Mouse (Mus musculus): Measurements from ENCODE around the gene Rhoh.

The Rhoh gene

DNA sequence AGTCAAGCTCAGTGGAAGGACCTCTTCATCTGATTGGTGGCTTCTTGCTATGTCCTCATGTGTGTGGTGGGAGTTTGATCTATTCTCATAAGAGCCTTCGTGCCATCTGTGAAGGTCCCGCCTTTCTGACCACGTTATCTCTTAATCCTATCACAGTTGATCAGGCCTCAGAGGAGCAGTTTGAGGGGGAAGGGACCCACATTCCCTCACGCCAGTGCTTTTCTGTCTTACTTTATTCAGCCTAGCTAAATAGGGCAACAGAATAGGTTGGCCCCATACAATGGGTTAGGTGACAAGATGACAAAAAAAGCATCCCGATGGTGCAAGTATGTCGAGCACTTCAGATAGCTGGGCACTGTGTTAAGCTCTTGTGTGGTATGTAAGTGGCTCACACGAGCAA is 34.8 kb downstream of the Rhoh start:
- no peak for DNase-seq (ENCODE audit: low read depth)

GRCm38 (mm10) chr5:65897731-65898130 is 36.7 kb downstream of the Rhoh start:
- no peak for DNase-seq (ENCODE audit: low read depth)

DNA sequence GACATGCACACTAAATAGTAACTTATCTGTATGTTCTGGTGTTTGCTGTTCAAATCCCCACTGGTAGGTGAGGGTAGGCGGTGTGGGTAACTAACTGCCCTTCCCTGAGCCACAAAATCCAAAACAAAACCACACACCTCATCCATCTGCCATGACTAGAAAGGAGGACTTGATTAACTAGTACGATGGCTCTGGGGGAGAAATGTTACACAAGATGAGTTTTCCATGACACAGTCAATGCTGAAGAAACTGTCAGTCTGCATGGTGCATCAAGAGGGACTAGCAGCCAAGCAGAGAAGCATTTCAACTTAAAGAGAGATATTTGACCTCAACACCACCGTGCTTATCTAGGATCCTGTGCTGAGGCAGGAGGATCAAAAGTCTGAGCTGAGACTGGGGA is 37.7 kb downstream of the Rhoh start:
- no peak for DNase-seq (ENCODE audit: low read depth)

- no peak for DNase-seq (ENCODE audit: low read depth)
Measured at GRCm38 (mm10) chr5:65900113-65900512, 39.1 kb downstream of the Rhoh start.

GRCm38 (mm10) chr5:65900862-65901265 is 39.9 kb downstream of the Rhoh start:
- DNase-seq (ENCODE audit: low read depth), result no peak

DNA sequence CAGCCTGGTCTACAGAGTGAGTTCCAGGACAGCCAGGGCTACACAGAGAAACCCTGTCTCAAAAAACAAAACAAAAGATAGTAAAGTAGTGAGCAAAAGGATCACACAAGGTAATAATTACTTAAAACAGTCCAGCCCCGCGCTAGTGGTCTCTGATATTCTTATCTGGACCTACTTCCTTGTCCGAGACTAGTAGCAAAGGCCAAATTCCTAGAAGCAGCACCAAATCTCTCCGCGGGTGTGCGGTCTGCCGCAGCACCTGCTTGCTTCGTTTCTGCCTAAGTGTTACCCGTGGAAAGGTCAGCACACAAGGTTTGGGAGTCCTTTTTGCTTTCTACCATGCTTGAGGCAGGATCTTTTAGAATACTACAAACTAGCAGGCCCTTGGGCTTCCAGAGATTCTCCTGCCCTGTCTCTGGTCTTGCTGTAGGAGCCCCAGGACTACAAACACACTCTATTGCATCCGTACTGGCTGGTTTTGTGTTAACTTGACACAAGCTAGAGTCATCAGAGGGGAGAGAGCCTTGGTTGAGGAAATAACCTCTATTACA is 40.9 kb downstream of the Rhoh start:
- DNase-seq (ENCODE audit: low read depth), result no peak

- DNase-seq (ENCODE audit: low read depth), result no peak
Measured at GRCm38 (mm10) chr5:65902811-65903210, 41.8 kb downstream of the Rhoh start.

GRCm38 (mm10) chr5:65904476-65904875 is 43.5 kb downstream of the Rhoh start:
- no peak for DNase-seq (ENCODE audit: low read depth)

- peak; percentile 89 for DNase-seq (ENCODE audit: low read depth)
Measured at GRCm38 (mm10) chr5:65908751-65909150, 47.7 kb downstream of the Rhoh start.

GRCm38 (mm10) chr5:65909321-65909720 is 48.3 kb downstream of the Rhoh start:
- no peak for DNase-seq (ENCODE audit: low read depth)

DNA sequence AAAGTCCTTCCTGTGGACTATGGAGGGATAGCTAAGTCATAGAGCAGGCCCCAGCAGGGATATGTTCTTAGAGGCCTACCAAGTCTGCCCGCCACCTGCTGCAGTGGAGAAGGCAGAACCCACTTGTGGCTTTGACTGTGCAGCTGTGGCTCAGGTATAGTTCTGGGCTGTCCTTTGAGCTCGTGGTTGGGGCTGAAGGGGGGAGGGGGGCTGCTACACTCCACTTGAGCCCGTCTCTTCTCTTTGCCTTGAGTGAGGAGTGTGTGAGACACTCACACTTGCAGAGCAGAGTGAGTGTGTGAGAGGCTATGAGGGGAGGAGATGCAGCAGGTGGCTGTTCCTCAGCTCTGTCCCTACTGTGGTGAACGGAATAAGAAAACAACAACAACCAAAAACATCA is 49.4 kb downstream of the Rhoh start:
- no peak for DNase-seq (ENCODE audit: low read depth)

DNA sequence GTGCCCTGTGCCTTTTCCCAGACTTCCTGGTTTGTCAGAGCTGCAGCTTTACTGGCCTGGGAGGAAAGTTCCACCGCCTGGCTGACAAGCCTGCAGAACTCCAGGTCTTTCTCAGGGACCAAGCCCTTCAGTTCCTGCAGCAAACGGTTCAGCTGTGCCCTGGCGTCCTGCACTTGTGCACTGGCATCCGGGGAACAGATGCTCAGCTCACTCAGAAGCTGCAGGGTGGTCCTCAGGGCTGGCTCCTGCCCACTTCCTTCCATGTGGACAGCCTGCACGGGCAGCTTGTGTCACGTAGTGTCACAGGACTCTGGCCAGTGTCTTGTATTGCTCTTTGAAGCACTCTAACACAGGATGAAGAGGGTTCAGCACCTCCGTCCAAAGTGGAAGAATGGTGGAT is 50.7 kb downstream of the Rhoh start:
- DNase-seq (ENCODE audit: low read depth), result no peak

GRCm38 (mm10) chr5:65912201-65912600 is 51.2 kb downstream of the Rhoh start:
- DNase-seq (ENCODE audit: low read depth), result no peak

DNA sequence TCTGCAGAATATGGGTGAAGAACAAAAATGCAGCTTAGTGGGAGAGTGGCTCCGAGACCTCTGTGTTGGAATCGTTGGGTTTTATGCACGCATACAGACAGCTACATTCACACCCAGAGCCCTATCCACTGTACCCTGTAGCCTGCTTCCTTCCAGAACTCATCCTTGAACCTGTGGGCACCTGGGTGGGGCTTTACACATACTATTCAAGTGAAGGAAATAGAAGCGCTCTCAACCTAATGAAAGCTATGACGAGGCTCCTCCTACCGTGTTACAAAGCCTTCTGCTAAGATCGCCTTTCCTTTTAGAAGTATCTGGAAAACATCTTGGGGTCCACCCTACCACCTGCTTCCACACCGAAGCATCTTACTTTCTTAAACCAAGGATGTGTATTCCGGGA is 52.1 kb downstream of the Rhoh start:
- DNase-seq (ENCODE audit: low read depth), result no peak

DNA sequence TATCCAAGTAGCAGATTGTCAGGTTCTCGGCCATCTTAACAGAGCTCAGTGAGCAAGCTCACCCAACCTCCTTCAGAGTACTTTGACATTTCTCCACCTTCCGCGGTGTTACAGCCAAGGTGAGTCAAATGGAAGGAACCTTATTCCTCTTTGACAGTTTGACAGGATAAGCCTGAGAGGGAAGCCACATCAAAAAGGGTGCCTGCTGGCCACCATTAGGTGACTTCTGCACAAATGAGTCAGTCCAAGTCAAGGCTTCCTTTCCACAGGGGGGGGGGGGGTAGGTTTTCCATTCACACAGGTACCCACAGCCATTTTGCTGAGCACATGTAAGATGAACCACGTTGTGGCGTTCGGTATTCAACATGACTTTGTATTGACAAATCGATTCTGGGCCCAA is 53.3 kb downstream of the Rhoh start:
- no peak for DNase-seq (ENCODE audit: low read depth)

- DNase-seq (ENCODE audit: low read depth), result no peak
Measured at GRCm38 (mm10) chr5:65916930-65917329, 55.9 kb downstream of the Rhoh start.

- no peak for DNase-seq (ENCODE audit: low read depth)
Measured at GRCm38 (mm10) chr5:65918601-65919000, 57.6 kb downstream of the Rhoh start.

GRCm38 (mm10) chr5:65919326-65919725 is 58.3 kb downstream of the Rhoh start:
- no peak for DNase-seq (ENCODE audit: low read depth)

GRCm38 (mm10) chr5:65919904-65920303 is 58.9 kb downstream of the Rhoh start:
- DNase-seq (ENCODE audit: low read depth), result no peak

GRCm38 (mm10) chr5:65920701-65921426 is 59.9 kb downstream of the Rhoh start:
- no peak for DNase-seq (ENCODE audit: low read depth)

- no peak for DNase-seq (ENCODE audit: low read depth)
Measured at GRCm38 (mm10) chr5:65921477-65922138, 60.6 kb downstream of the Rhoh start.

DNA sequence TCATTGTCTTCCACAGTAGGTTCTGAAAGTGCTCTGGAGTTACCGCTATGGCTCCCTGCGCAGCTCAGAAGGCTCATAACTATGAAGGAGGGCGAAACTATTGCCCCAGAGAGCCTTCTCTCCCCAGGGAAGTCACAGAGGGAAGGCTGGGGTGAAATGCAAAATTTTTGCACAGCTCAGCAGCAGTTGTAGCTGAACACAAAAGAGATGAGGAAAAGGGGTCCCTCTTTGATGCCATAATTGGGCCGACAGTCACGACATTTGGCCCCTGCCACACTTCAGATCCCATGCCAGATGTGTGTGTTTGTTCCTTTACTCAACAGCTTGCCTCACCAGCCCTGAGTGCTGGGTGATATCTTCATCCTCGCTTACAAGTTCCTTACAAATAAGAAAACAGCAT is 65.7 kb downstream of the Rhoh start:
- DNase-seq (ENCODE audit: low read depth), result no peak

DNA sequence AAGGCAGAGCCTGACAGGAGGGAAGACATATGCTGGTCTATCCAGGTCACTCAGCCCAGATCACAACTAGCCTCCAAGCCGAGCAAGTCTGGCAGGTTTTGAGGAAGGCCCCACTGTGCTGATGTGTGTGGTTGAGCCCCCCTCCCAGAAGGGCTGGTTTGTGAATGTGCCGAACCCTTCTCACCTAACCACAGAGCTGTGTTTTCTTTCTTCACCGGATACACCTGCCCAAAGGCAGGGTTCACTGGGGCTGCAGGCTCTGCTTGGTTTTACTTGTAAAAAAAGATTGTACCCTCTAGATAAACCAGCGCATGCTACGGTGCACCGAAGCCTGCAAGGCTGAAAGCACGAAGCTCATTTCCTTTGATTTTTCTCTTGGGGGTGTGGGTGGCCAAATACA is 68.1 kb downstream of the Rhoh start:
- DNase-seq (ENCODE audit: low read depth), result no peak

GRCm38 (mm10) chr5:65930171-65930570 is 69.2 kb downstream of the Rhoh start:
- no peak for DNase-seq (ENCODE audit: low read depth)

Data from fibroblast of lung, adult 2 months (primary cell).